In genomic region chr17:86676336-86676735, GRCm38 (mm10) we compare ENCODE assay signal across 30 mouse cellular contexts.
"Had no signal": no experiment of that assay in that cellular context is flagged by ENCODE, and none has a peak within 500 bp of the region (broad histone marks: within the 10 kb centered on the region; RNA-seq: fewer than 3 reads in every experiment).

No protein-coding gene starts in this region.

- DNase-seq: heart, postnatal 10 days; heart, postnatal 14 days; heart, postnatal 36 days; heart, postnatal 4 days; kidney, adult 11 months; kidney, adult 18-20 months; kidney, adult 2 months; kidney, adult 8-10 months; kidney, adult 9 months; kidney, postnatal 10 days; kidney, postnatal 14 days; kidney, postnatal 25 days; kidney, postnatal 36 days; kidney, postnatal 4 days; layer of hippocampus, adult 9-11 months; layer of hippocampus, postnatal 36 days had no signal

- H3K4me1 ChIP-seq: hindbrain, embryonic 12.5 days; hindbrain, embryonic 13.5 days; hindbrain, embryonic 15.5 days; intestine, embryonic 15.5 days had no signal

- H3K4me3 ChIP-seq: heart, embryonic 12.5 days; heart, embryonic 13.5 days; heart, embryonic 15.5 days; hindbrain, embryonic 10.5 days; hindbrain, embryonic 12.5 days; hindbrain, embryonic 13.5 days; hindbrain, embryonic 15.5 days; intestine, embryonic 15.5 days; kidney, embryonic 15.5 days; layer of hippocampus, adult 2 months; left cerebral cortex, adult 2 months had no signal

- H3K9ac ChIP-seq: heart, embryonic 12.5 days; heart, embryonic 13.5 days; heart, embryonic 15.5 days; hindbrain, embryonic 12.5 days; hindbrain, embryonic 13.5 days; hindbrain, embryonic 14.5 days; hindbrain, embryonic 15.5 days; intestine, embryonic 15.5 days; kidney, embryonic 15.5 days had no signal

- H3K27me3 ChIP-seq: heart, embryonic 12.5 days; heart, embryonic 13.5 days; heart, embryonic 15.5 days; hindbrain, embryonic 12.5 days; hindbrain, embryonic 13.5 days; hindbrain, embryonic 15.5 days; intestine, embryonic 15.5 days; kidney, embryonic 15.5 days had no signal

- H3K36me3 ChIP-seq: heart, embryonic 12.5 days; heart, embryonic 13.5 days; heart, embryonic 15.5 days; hindbrain, embryonic 10.5 days; hindbrain, embryonic 12.5 days; hindbrain, embryonic 13.5 days; hindbrain, embryonic 15.5 days; intestine, embryonic 15.5 days; kidney, embryonic 15.5 days had no signal

- H3K27ac ChIP-seq: heart, embryonic 13.5 days; heart, embryonic 15.5 days; hindbrain, embryonic 10.5 days; hindbrain, embryonic 12.5 days; hindbrain, embryonic 13.5 days; hindbrain, embryonic 14.5 days; hindbrain, embryonic 15.5 days; hindbrain, postnatal 0 days; intestine, embryonic 15.5 days; kidney, embryonic 15.5 days; kidney, postnatal 0 days; layer of hippocampus, adult 2 months; left cerebral cortex, adult 2 months had no signal
